Mouse (Mus musculus) layer of hippocampus, adult 9-11 months (tissue): ENCODE measurements around the gene Gdf3.
"Not testable (repeated sequence)": the region's sequence is repeated elsewhere in the genome, so short reads cannot be mapped to it uniquely, and the experiment has no call there.

Experiments
- DNase-seq: peaks from one replicate; pipeline ENCODE4 v3.0.0; 2022

Gene Gdf3

GRCm38 (mm10) chr6:122609771-122610170, at the start of gene Gdf3:
Gene Gdf3 (minus strand): TSS chr6:122610087.
- no peak for DNase-seq

- no peak for DNase-seq
Observed at GRCm38 (mm10) chr6:122659567-122659966, 49.7 kb upstream of the Gdf3 start.

GRCm38 (mm10) chr6:122657630-122658029, 47.7 kb upstream of the Gdf3 start:
- DNase-seq = no peak

GRCm38 (mm10) chr6:122654301-122654700, 44.4 kb upstream of the Gdf3 start:
- DNase-seq = peak; percentile 27

GRCm38 (mm10) chr6:122650398-122650980, 40.6 kb upstream of the Gdf3 start:
- no peak for DNase-seq

GRCm38 (mm10) chr6:122649903-122650302, 40.0 kb upstream of the Gdf3 start:
- DNase-seq = no peak

GRCm38 (mm10) chr6:122644196-122644595, 34.3 kb upstream of the Gdf3 start:
- not testable (repeated sequence) for DNase-seq

GRCm38 (mm10) chr6:122637566-122637965, 27.7 kb upstream of the Gdf3 start:
- not testable (repeated sequence) for DNase-seq

GRCm38 (mm10) chr6:122636666-122637065, 26.8 kb upstream of the Gdf3 start:
- DNase-seq = no peak

GRCm38 (mm10) chr6:122635315-122635714, 25.4 kb upstream of the Gdf3 start:
- DNase-seq = peak; percentile 21

GRCm38 (mm10) chr6:122633411-122633810, 23.5 kb upstream of the Gdf3 start:
- no peak for DNase-seq

- no peak for DNase-seq
Observed at GRCm38 (mm10) chr6:122627469-122628108, 17.7 kb upstream of the Gdf3 start.

- DNase-seq = no peak
Observed at GRCm38 (mm10) chr6:122626110-122626509, 16.2 kb upstream of the Gdf3 start, which contains the start of gene Dppa3. Gene Dppa3 (plus strand): TSS chr6:122626410.

GRCm38 (mm10) chr6:122625156-122625555, 15.3 kb upstream of the Gdf3 start:
- no peak for DNase-seq

- no peak for DNase-seq
Observed at GRCm38 (mm10) chr6:122624480-122624879, 14.6 kb upstream of the Gdf3 start.

GRCm38 (mm10) chr6:122621066-122621465, 11.2 kb upstream of the Gdf3 start:
- no peak for DNase-seq

- DNase-seq = no peak
Observed at GRCm38 (mm10) chr6:122616022-122616421, 6.1 kb upstream of the Gdf3 start.

GRCm38 (mm10) chr6:122614047-122614446, 4.2 kb upstream of the Gdf3 start:
- DNase-seq = no peak

GRCm38 (mm10) chr6:122612426-122612825, 2.5 kb upstream of the Gdf3 start:
- DNase-seq = no peak

- DNase-seq = no peak
Observed at GRCm38 (mm10) chr6:122609377-122609728, 534 bp downstream of the Gdf3 start.

GRCm38 (mm10) chr6:122608434-122609376, 1.2 kb downstream of the Gdf3 start:
- no peak for DNase-seq

GRCm38 (mm10) chr6:122607700-122608099, 2.2 kb downstream of the Gdf3 start:
- DNase-seq = no peak

GRCm38 (mm10) chr6:122606661-122607060, 3.2 kb downstream of the Gdf3 start:
- DNase-seq = no peak

GRCm38 (mm10) chr6:122605483-122605882, 4.4 kb downstream of the Gdf3 start:
- no peak for DNase-seq
